Mouse (Mus musculus): ENCODE measurements at regions not wholly inside any gene's neighbourhood (a gene's known extent, or its start where the extent isn't known, plus 50 kb on each side); places are given as distances from the start of the nearest gene placed in this dataset.

- Histone ChIP-seq H3K9ac (no peak overlapping the region), H3K4me1 (replicated peaks) (no peaks in the 10 kb centered on the region), H3K9me3 (replicated peaks) (no peaks in the 10 kb centered on the region), H3K4me3 (no peak overlapping the region), H3K27me3 (replicated peaks) (peaks cover 10% of the 10 kb centered on the region; the same call in 1 of the 2 replicates), H3K36me3 (no peaks in the 10 kb centered on the region), H3K27ac (ENCODE audit: poor library complexity, severe bottlenecking) (no peak overlapping the region), H3K4me2 (no peak overlapping the region)
- 63% methylated on average over 5 of the region's 5 CpGs for WGBS
- ATAC-seq (ENCODE audit: insufficient number of reproducible peaks, low FRiP score): no peak
Observed at GRCm38 (mm10) chr11:64727841-64728421, 250.9 kb upstream of the Elac2 start.

DNA sequence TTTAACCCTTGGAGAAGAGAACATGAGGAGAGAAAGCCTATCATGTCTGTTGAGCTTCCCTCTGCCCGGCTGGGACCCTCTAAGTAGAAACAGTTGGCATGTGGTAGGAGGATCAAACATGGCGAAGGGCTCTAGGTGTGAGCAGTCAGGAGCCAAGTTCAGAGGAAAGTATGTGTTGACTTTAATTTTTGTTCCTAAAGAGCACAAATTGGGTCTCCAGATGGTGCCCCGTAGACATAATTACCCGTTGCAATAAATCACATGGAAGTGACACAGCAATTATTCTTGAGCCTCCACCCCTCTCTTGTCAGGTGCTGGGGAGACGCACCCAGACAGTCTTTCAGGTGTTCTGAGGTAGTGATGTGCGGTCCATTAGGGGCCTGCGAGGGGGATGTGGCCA, 239.9 kb upstream of the Elac2 start:
- no peak overlapping the region for H3K9ac ChIP-seq
- 82% methylated on average over 7 of the region's 7 CpGs for WGBS
- H3K4me2 ChIP-seq: no peak overlapping the region
- no peaks in the 10 kb centered on the region for H3K4me1 ChIP-seq (replicated peaks)
- no peak overlapping the region for H3K27ac ChIP-seq (ENCODE audit: poor library complexity, severe bottlenecking)
- no peak overlapping the region for H3K4me3 ChIP-seq
- H3K36me3 ChIP-seq: no peaks in the 10 kb centered on the region
- no peaks in the 10 kb centered on the region for H3K9me3 ChIP-seq (replicated peaks)
- no peak for ATAC-seq (ENCODE audit: insufficient number of reproducible peaks, low FRiP score)
- H3K27me3 ChIP-seq (replicated peaks): no peaks in the 10 kb centered on the region

DNA sequence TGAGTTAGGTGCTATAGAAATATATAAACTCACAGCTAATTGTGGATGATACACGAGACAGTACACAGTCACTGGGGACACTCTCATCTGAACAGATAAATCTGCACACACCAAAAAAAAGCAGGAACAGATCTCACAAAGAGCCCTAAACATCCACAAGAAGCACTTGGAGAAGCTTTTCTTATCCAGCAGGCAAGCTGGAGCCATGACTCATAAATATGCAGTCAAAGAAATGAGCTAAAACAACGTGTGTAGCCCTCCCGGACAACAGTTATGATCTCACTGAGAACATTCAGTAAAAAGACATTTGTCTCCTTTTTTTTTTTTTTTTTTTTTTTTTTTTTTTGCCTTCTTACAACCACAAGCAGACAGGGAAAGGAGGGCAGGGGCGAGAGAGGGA, 235.1 kb upstream of the Elac2 start:
- WGBS: 58% methylated on average over 4 of the region's 4 CpGs
- no peak for ATAC-seq (ENCODE audit: insufficient number of reproducible peaks, low FRiP score)
- no peak overlapping the region for H3K27ac ChIP-seq (ENCODE audit: poor library complexity, severe bottlenecking)
- no peaks in the 10 kb centered on the region for H3K4me1 ChIP-seq (replicated peaks)
- H3K9ac ChIP-seq: no peak overlapping the region
- no peaks in the 10 kb centered on the region for H3K36me3 ChIP-seq
- no peaks in the 10 kb centered on the region; the same call in 1 of the 2 replicates for H3K9me3 ChIP-seq (replicated peaks)
- no peak overlapping the region for H3K4me3 ChIP-seq
- no peak overlapping the region for H3K4me2 ChIP-seq
- H3K27me3 ChIP-seq (replicated peaks): no peaks in the 10 kb centered on the region

DNA sequence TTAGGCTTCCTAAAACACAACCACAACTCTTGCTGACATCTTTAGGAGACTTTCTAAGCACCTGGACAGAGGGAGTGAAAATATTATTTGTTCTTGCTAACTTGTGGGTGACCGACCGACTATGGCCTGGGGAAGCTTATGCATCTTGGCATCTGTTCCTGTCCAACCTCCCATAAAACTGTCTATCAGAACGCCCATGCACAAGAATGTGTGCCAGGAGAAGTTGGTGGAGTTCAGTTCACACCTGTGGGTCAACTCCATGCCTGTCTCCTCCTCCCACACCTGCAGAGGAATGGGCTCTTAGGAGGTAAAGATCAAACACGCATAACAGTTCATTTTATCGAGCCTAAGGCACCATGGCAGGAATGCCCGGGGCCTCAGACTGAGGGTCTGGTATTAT, 232.7 kb upstream of the Elac2 start:
- Histone ChIP-seq H3K4me2 (no peak overlapping the region), H3K27ac (ENCODE audit: poor library complexity, severe bottlenecking) (no peak overlapping the region), H3K9ac (no peak overlapping the region), H3K27me3 (replicated peaks) (no peaks in the 10 kb centered on the region), H3K4me3 (no peak overlapping the region), H3K9me3 (replicated peaks) (no peaks in the 10 kb centered on the region; the same call in 1 of the 2 replicates), H3K36me3 (no peaks in the 10 kb centered on the region), H3K4me1 (replicated peaks) (no peaks in the 10 kb centered on the region)
- no peak for ATAC-seq (ENCODE audit: insufficient number of reproducible peaks, low FRiP score)
- 88% methylated on average over 6 of the region's 6 CpGs for WGBS

DNA sequence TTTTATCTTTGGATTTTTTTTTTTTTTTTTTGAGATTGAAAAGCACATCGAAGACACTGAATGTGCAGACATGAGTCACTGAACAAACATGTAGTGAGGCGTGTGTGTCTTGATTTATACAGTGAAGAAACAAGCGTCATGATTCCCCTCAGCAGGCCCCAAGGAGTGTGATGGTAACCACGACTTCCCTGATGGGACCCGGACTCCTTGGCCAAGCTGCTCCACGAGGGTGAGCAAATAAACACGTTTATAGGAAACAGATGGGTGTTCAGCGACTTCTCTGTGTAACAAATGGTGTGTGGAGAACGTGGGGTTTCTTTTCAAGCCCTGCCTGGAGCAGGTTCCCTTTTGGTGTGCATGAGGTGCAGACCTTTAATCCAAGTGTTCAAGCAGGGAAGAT, 228.9 kb upstream of the Elac2 start:
- no peaks in the 10 kb centered on the region; the same call in 1 of the 2 replicates for H3K9me3 ChIP-seq (replicated peaks)
- 33% methylated on average over 9 of the region's 9 CpGs for WGBS
- no peak overlapping the region for H3K4me2 ChIP-seq
- no peak for ATAC-seq (ENCODE audit: insufficient number of reproducible peaks, low FRiP score)
- no peak overlapping the region for H3K9ac ChIP-seq
- H3K4me3 ChIP-seq: no peak overlapping the region
- H3K27ac ChIP-seq (ENCODE audit: poor library complexity, severe bottlenecking): no peak overlapping the region
- H3K36me3 ChIP-seq: no peaks in the 10 kb centered on the region
- no peaks in the 10 kb centered on the region for H3K27me3 ChIP-seq (replicated peaks)
- H3K4me1 ChIP-seq (replicated peaks): no peaks in the 10 kb centered on the region

- no peak overlapping the region for H3K9ac ChIP-seq
- H3K27me3 ChIP-seq (replicated peaks): no peaks in the 10 kb centered on the region
- no peak overlapping the region for H3K4me2 ChIP-seq
- 65% methylated on average over 3 of the region's 3 CpGs for WGBS
- no peak overlapping the region for H3K27ac ChIP-seq (ENCODE audit: poor library complexity, severe bottlenecking)
- no peaks in the 10 kb centered on the region for H3K4me1 ChIP-seq (replicated peaks)
- H3K4me3 ChIP-seq: no peak overlapping the region
- no peaks in the 10 kb centered on the region for H3K36me3 ChIP-seq
- no peak for ATAC-seq (ENCODE audit: insufficient number of reproducible peaks, low FRiP score)
- H3K9me3 ChIP-seq (replicated peaks): no peaks in the 10 kb centered on the region; the same call in 1 of the 2 replicates
Observed at GRCm38 (mm10) chr11:64752299-64752698, 226.5 kb upstream of the Elac2 start.

GRCm38 (mm10) chr11:64752816-64753215, 226.0 kb upstream of the Elac2 start:
- no peak for ATAC-seq (ENCODE audit: insufficient number of reproducible peaks, low FRiP score)
- Histone ChIP-seq H3K4me1 (replicated peaks) (no peaks in the 10 kb centered on the region), H3K4me3 (no peak overlapping the region), H3K4me2 (no peak overlapping the region), H3K27ac (ENCODE audit: poor library complexity, severe bottlenecking) (no peak overlapping the region), H3K9ac (no peak overlapping the region), H3K27me3 (replicated peaks) (no peaks in the 10 kb centered on the region), H3K36me3 (no peaks in the 10 kb centered on the region), H3K9me3 (replicated peaks) (no peaks in the 10 kb centered on the region)
- WGBS: 72% methylated on average over 7 of the region's 7 CpGs

- ATAC-seq (ENCODE audit: insufficient number of reproducible peaks, low FRiP score): no peak
- WGBS: 45% methylated on average over 5 of the region's 5 CpGs
- no peak overlapping the region for H3K4me3 ChIP-seq
- H3K4me1 ChIP-seq (replicated peaks): no peaks in the 10 kb centered on the region
- no peaks in the 10 kb centered on the region for H3K36me3 ChIP-seq
- no peak overlapping the region for H3K4me2 ChIP-seq
- H3K27ac ChIP-seq (ENCODE audit: poor library complexity, severe bottlenecking): no peak overlapping the region
- no peak overlapping the region for H3K9ac ChIP-seq
- no peaks in the 10 kb centered on the region for H3K27me3 ChIP-seq (replicated peaks)
- H3K9me3 ChIP-seq (replicated peaks): no peaks in the 10 kb centered on the region
Observed at GRCm38 (mm10) chr11:64754076-64754475, 224.8 kb upstream of the Elac2 start.

DNA sequence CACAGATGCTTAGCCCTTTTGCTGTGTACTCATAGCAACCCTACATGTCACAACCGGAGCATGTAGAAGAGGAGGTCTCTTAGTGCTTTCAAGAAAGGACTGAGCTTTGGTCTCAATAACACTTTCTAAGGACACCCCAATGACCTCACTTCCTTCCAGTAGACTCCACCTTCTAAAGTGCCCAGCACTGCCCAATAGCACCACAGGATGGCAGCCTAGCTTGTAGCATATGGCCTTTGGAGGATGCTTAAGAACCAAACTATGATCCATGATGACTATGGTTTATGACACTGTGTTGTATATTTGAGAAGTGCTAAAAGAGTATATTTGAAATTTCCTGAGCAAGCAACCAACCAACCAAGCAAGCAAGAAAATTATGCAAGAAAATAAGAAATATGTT, 223.3 kb upstream of the Elac2 start:
- Histone ChIP-seq H3K4me1 (replicated peaks) (no peaks in the 10 kb centered on the region), H3K36me3 (no peaks in the 10 kb centered on the region), H3K4me3 (no peak overlapping the region), H3K27ac (ENCODE audit: poor library complexity, severe bottlenecking) (no peak overlapping the region), H3K27me3 (replicated peaks) (no peaks in the 10 kb centered on the region), H3K4me2 (no peak overlapping the region), H3K9me3 (replicated peaks) (no peaks in the 10 kb centered on the region), H3K9ac (no peak overlapping the region)
- no peak for ATAC-seq (ENCODE audit: insufficient number of reproducible peaks, low FRiP score)
- WGBS: 90% methylated on average over 1 of the region's 1 CpGs

- H3K9me3 ChIP-seq (replicated peaks): no peaks in the 10 kb centered on the region
- ATAC-seq (ENCODE audit: insufficient number of reproducible peaks, low FRiP score): no peak
- no peak overlapping the region for H3K4me2 ChIP-seq
- H3K9ac ChIP-seq: no peak overlapping the region
- no peaks in the 10 kb centered on the region for H3K27me3 ChIP-seq (replicated peaks)
- no peaks in the 10 kb centered on the region for H3K4me1 ChIP-seq (replicated peaks)
- H3K27ac ChIP-seq (ENCODE audit: poor library complexity, severe bottlenecking): no peak overlapping the region
- H3K4me3 ChIP-seq: no peak overlapping the region
- no peaks in the 10 kb centered on the region for H3K36me3 ChIP-seq
- 88% methylated on average over 3 of the region's 3 CpGs for WGBS
Observed at GRCm38 (mm10) chr11:64760626-64761025, 218.2 kb upstream of the Elac2 start.

GRCm38 (mm10) chr11:64762755-64763154, 216.1 kb upstream of the Elac2 start:
- Histone ChIP-seq H3K4me3 (no peak overlapping the region), H3K27me3 (replicated peaks) (no peaks in the 10 kb centered on the region), H3K9me3 (replicated peaks) (no peaks in the 10 kb centered on the region), H3K4me2 (no peak overlapping the region), H3K9ac (no peak overlapping the region), H3K4me1 (replicated peaks) (no peaks in the 10 kb centered on the region), H3K36me3 (no peaks in the 10 kb centered on the region), H3K27ac (ENCODE audit: poor library complexity, severe bottlenecking) (no peak overlapping the region)
- no peak for ATAC-seq (ENCODE audit: insufficient number of reproducible peaks, low FRiP score)
- WGBS: 82% methylated on average over 3 of the region's 3 CpGs

DNA sequence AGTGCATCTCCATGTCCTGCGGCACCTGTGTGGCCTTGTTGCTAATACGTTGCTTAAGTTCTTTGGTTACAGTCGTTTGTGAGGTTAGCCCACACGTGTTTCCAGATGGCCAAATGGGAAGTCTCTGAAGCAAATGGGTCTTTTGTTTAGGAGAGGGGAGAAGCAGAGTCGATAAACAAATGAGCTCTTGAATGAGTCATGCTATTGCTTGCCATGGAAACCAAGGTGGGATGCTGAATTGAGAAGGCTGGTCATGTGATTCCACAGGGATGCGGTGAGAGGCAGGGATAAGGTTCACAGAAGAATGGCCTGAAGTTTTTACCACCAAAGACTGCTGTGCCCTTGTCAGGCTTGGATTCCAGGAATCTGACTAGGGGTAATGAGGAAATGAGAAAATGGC, 214.8 kb upstream of the Elac2 start:
- H3K27ac ChIP-seq (ENCODE audit: poor library complexity, severe bottlenecking): no peak overlapping the region
- H3K27me3 ChIP-seq (replicated peaks): no peaks in the 10 kb centered on the region
- no peak for ATAC-seq (ENCODE audit: insufficient number of reproducible peaks, low FRiP score)
- H3K4me3 ChIP-seq: no peak overlapping the region
- no peaks in the 10 kb centered on the region for H3K36me3 ChIP-seq
- 64% methylated on average over 6 of the region's 6 CpGs for WGBS
- H3K9ac ChIP-seq: no peak overlapping the region
- no peaks in the 10 kb centered on the region for H3K9me3 ChIP-seq (replicated peaks)
- H3K4me1 ChIP-seq (replicated peaks): no peaks in the 10 kb centered on the region
- H3K4me2 ChIP-seq: no peak overlapping the region
